12 mouse cellular contexts compared by ENCODE assay signal in genomic region chr9:58274626-58275025, GRCm38 (mm10). TPM values are rescaled to one million over a fixed set of nuclear protein-coding genes. Genes with fewer than 3 reads are reported as not detected.
DNase-seq lines count a peak whose midpoint lies in the region; ATAC-seq and TF ChIP-seq lines count a peak whose summit lies in the region.
"Had no signal": no experiment of that assay in that cellular context is flagged by ENCODE, and none has a peak within 500 bp of the region (broad histone marks: within the 10 kb centered on the region; RNA-seq: fewer than 3 reads in every experiment).

No protein-coding gene starts in this region.

- DNase-seq in heart, adult 2 months: no peak
- DNase-seq in heart, adult 8-10 months (ENCODE audit: low spot score): no peak
- no peak for DNase-seq in limb, embryonic 10.5 days (ENCODE audit: low spot score)
- DNase-seq in embryonic facial prominence, embryonic 10.5 days (ENCODE audit: low spot score): no peak
- no peak for DNase-seq in left cerebral cortex, postnatal 36 days (ENCODE audit: low spot score in 2 of 2)
- no peak for DNase-seq in gastrocnemius, postnatal 4 days (ENCODE audit: low spot score in 2 of 2)
- DNase-seq: cerebellum, adult 11-12 months had no signal

- TF ChIP-seq EP300 in heart, adult 2 months (IDR thresholded peaks at IDR 0.05; ENCODE audit: insufficient read depth, low read depth, low read length): no peak

- ATAC-seq in limb, embryonic 12.5 days (ENCODE audit: insufficient number of reproducible peaks, insufficient read depth, low FRiP score, low TSS enrichment, low read depth): no peak

- H3K9ac ChIP-seq in heart, adult 2 months (ENCODE audit: low read depth, low read length): no peak overlapping the region
- H3K9ac ChIP-seq in limb, embryonic 12.5 days (replicated peaks): no peak overlapping the region

- H3K36me3 ChIP-seq in heart, adult 2 months (ENCODE audit: control insufficient read depth, insufficient read depth, low read length): peaks cover 5% of the 10 kb centered on the region; the same call in 1 of the 2 replicates
- H3K36me3 ChIP-seq in limb, embryonic 12.5 days: no peaks in the 10 kb centered on the region
- H3K36me3 ChIP-seq in limb, embryonic 10.5 days: no peaks in the 10 kb centered on the region
- H3K36me3 ChIP-seq in embryonic facial prominence, embryonic 10.5 days (replicated peaks): no peaks in the 10 kb centered on the region
- no peaks in the 10 kb centered on the region for H3K36me3 ChIP-seq in myocyte (ENCODE audit: control insufficient read depth, insufficient read depth)

- peaks cover 10% of the 10 kb centered on the region for H3K4me1 ChIP-seq in heart, adult 2 months (ENCODE audit: control insufficient read depth, insufficient read depth, low read length)
- peaks cover 17% of the 10 kb centered on the region for H3K4me1 ChIP-seq in limb, embryonic 12.5 days (replicated peaks)
- peaks cover 19% of the 10 kb centered on the region for H3K4me1 ChIP-seq in limb, embryonic 10.5 days
- H3K4me1 ChIP-seq in embryonic facial prominence, embryonic 10.5 days: peaks cover 32% of the 10 kb centered on the region

- TF ChIP-seq POLR2A in heart, adult 2 months (IDR thresholded peaks at IDR 0.05; ENCODE audit: insufficient read depth, low read depth, low read length): no peak
- no peak for TF ChIP-seq POLR2A in myocyte (IDR thresholded peaks at IDR 0.05; ENCODE audit: insufficient read length, low read depth)

- H3K79me2 ChIP-seq in heart, adult 2 months (replicated peaks; ENCODE audit: control insufficient read depth, insufficient read depth, low read length): no peaks in the 10 kb centered on the region
- H3K79me2 ChIP-seq in myocyte (ENCODE audit: control insufficient read depth, insufficient read depth): no peaks in the 10 kb centered on the region

- no peaks in the 10 kb centered on the region for H3K27me3 ChIP-seq in heart, adult 2 months (ENCODE audit: control insufficient read depth, insufficient read depth, low read length)
- H3K27me3 ChIP-seq in limb, embryonic 12.5 days: no peaks in the 10 kb centered on the region
- H3K27me3 ChIP-seq in limb, embryonic 10.5 days (ENCODE audit: low read depth, poor library complexity, severe bottlenecking): no peaks in the 10 kb centered on the region
- no peaks in the 10 kb centered on the region for H3K27me3 ChIP-seq in embryonic facial prominence, embryonic 10.5 days (replicated peaks; ENCODE audit: low read depth, poor library complexity, severe bottlenecking)
- no peaks in the 10 kb centered on the region for H3K27me3 ChIP-seq in myocyte (ENCODE audit: control insufficient read depth, insufficient read depth, insufficient read length)

- WGBS in heart, adult 2 months: 35% methylated on average over 3 of the region's 3 CpGs
- 45% methylated on average over 3 of the region's 3 CpGs for WGBS in limb, embryonic 12.5 days
- 72% methylated on average over 3 of the region's 3 CpGs for WGBS in limb, embryonic 10.5 days
- 56% methylated on average over 3 of the region's 3 CpGs for WGBS in embryonic facial prominence, embryonic 10.5 days

- no peak for TF ChIP-seq CTCF in heart, adult 2 months (IDR thresholded peaks at IDR 0.05)

- H3K4me2 ChIP-seq in limb, embryonic 12.5 days: peak overlapping the region; percentile 28
- H3K4me2 ChIP-seq in myocyte (ENCODE audit: low read depth): peak overlapping the region; percentile 91

- H3ac ChIP-seq in myocyte (ENCODE audit: control insufficient read depth, insufficient read length): no peak overlapping the region

- H3K9me3 ChIP-seq in limb, embryonic 12.5 days: no peaks in the 10 kb centered on the region
- H3K9me3 ChIP-seq in limb, embryonic 10.5 days (replicated peaks): no peaks in the 10 kb centered on the region
- H3K9me3 ChIP-seq in embryonic facial prominence, embryonic 10.5 days: no peaks in the 10 kb centered on the region

- no peak overlapping the region for H3K4me3 ChIP-seq in heart, adult 2 months
- H3K4me3 ChIP-seq in limb, embryonic 12.5 days (replicated peaks): no peak overlapping the region
- no peak overlapping the region for H3K4me3 ChIP-seq in limb, embryonic 10.5 days
- no peak overlapping the region for H3K4me3 ChIP-seq in embryonic facial prominence, embryonic 10.5 days
- H3K4me3 ChIP-seq in myocyte: no peak overlapping the region

- peak overlapping the region; percentile 87 for H3K27ac ChIP-seq in heart, adult 2 months
- peak overlapping the region; percentile 83 for H3K27ac ChIP-seq in limb, embryonic 12.5 days
- H3K27ac ChIP-seq in limb, embryonic 10.5 days: no peak overlapping the region
- 0 out of 2 replicates have a peak overlapping the region, but pooled peaks have one; percentile 2 for H3K27ac ChIP-seq in embryonic facial prominence, embryonic 10.5 days (replicated peaks)

- intact Hi-C loops in heart, adult 2 months (cut with DNase I): no loop called here
- intact Hi-C loops in left cerebral cortex, postnatal 36 days (cut with DNase I): no loop called here

TF ChIP-seq in myocyte, 11 proteins besides CTCF, POLR2A, EP300 and RAD21:
- no peak for TF ChIP-seq MYOG (IDR thresholded peaks at IDR 0.05; ENCODE audit: control insufficient read depth in 1 of 3, insufficient read depth in 1 of 3, insufficient read length in 2 of 3, low read depth in 2 of 3)
- no peak for TF ChIP-seq CEBPB (IDR thresholded peaks at IDR 0.05; ENCODE audit: insufficient read depth, poor library complexity, severe bottlenecking)
- TF ChIP-seq E2F4 (IDR thresholded peaks at IDR 0.05; ENCODE audit: insufficient read depth): no peak
- no peak for TF ChIP-seq MYOD1 (IDR thresholded peaks at IDR 0.05; ENCODE audit: control insufficient read depth in 1 of 3, insufficient read length in 2 of 3, low read depth in 2 of 3)
- TF ChIP-seq TCF12 (IDR thresholded peaks at IDR 0.05; ENCODE audit: insufficient read depth, poor library complexity, severe bottlenecking): no peak
- TF ChIP-seq TCF3 (IDR thresholded peaks at IDR 0.05; ENCODE audit: insufficient read length, low read depth): no peak

RNA-seq across cellular contexts. Expression of gene Stoml1, which starts 21.7 kb away (rescaled TPM):
- total RNA-seq in heart, adult 2 months (2021): 1 to 10 TPM; 9.2 to 9.6 TPM
- 23.4 and 29.4 TPM in 2 replicates for polyA plus RNA-seq in heart, adult 2 months (2012; rRNA removed)
- 10 to 100 TPM in 3 of 4 experiments, 1 to 10 TPM in 1; 9.5 to 13.4 (median 11.7) TPM for total RNA-seq in heart, adult 8-10 months (2022)
- polyA plus RNA-seq in limb, embryonic 12.5 days (2016; fragmentation: Nextera tagmentation; extraction: Ambion mirVana): 33.6 and 35.3 TPM in 2 replicates
- 21.8 and 26.1 TPM in 2 replicates for polyA plus RNA-seq in limb, embryonic 10.5 days (2016; fragmentation: Nextera tagmentation; extraction: Ambion mirVana)
- polyA plus RNA-seq in embryonic facial prominence, embryonic 10.5 days (2016; fragmentation: Nextera tagmentation; extraction: Ambion mirVana): 28.4 and 30.2 TPM in 2 replicates
- 37.9 TPM for polyA plus RNA-seq in myocyte (2012; fragmentation: generic; extraction: Trizol)
- 10 to 100 TPM; 64.6 to 72.4 TPM for total RNA-seq in left cerebral cortex, postnatal 36 days (2021)
- 10 to 100 TPM; 16.1 to 16.6 TPM for total RNA-seq in gastrocnemius, postnatal 4 days (2021)

RNA-seq across cellular contexts. Expression of gene Pml, which starts 25.0 kb away (rescaled TPM):
- 1 to 10 TPM; 7.5 to 8.2 TPM for total RNA-seq in heart, adult 2 months (2021)
- polyA plus RNA-seq in heart, adult 2 months (2012; rRNA removed): 10.4 and 10.5 TPM in 2 replicates
- 1 to 10 TPM; 7.0 to 9.1 (median 8.0) TPM for total RNA-seq in heart, adult 8-10 months (2022)
- 16.1 and 18.4 TPM in 2 replicates for polyA plus RNA-seq in limb, embryonic 12.5 days (2016; fragmentation: Nextera tagmentation; extraction: Ambion mirVana)
- polyA plus RNA-seq in limb, embryonic 10.5 days (2016; fragmentation: Nextera tagmentation; extraction: Ambion mirVana): 20.5 and 21.0 TPM in 2 replicates
- 17.2 and 17.6 TPM in 2 replicates for polyA plus RNA-seq in embryonic facial prominence, embryonic 10.5 days (2016; fragmentation: Nextera tagmentation; extraction: Ambion mirVana)
- polyA plus RNA-seq in myocyte (2012; fragmentation: generic; extraction: Trizol): 15.5 TPM
- total RNA-seq in left cerebral cortex, postnatal 36 days (2021): 10 to 100 TPM; 13.7 to 17.5 TPM
- 10 to 100 TPM; 16.8 to 19.5 TPM for total RNA-seq in gastrocnemius, postnatal 4 days (2021)

RNA-seq across cellular contexts. Expression of gene Loxl1, which starts 38.4 kb away (rescaled TPM):
- total RNA-seq in heart, adult 2 months (2021): 10 to 100 TPM; 22.1 to 28.4 TPM
- 57.5 and 59.7 TPM in 2 replicates for polyA plus RNA-seq in heart, adult 2 months (2012; rRNA removed)
- total RNA-seq in heart, adult 8-10 months (2022): 10 to 100 TPM; 14.3 to 19.3 (median 16.6) TPM
- polyA plus RNA-seq in limb, embryonic 12.5 days (2016; fragmentation: Nextera tagmentation; extraction: Ambion mirVana): 30.1 and 34.7 TPM in 2 replicates
- 6.0 and 12.9 TPM in 2 replicates for polyA plus RNA-seq in limb, embryonic 10.5 days (2016; fragmentation: Nextera tagmentation; extraction: Ambion mirVana)
- polyA plus RNA-seq in embryonic facial prominence, embryonic 10.5 days (2016; fragmentation: Nextera tagmentation; extraction: Ambion mirVana): 7.0 and 11.9 TPM in 2 replicates
- 46.1 TPM for polyA plus RNA-seq in myocyte (2012; fragmentation: generic; extraction: Trizol)
- 1 to 10 TPM; 2.1 to 2.7 TPM for total RNA-seq in left cerebral cortex, postnatal 36 days (2021)
- total RNA-seq in gastrocnemius, postnatal 4 days (2021): 10 to 100 TPM; 95.5 to 95.9 TPM
- total RNA-seq: hematopoietic stem cell, adult 5-6 weeks; megakaryocyte progenitor cell, adult 5-6 weeks; neutrophil, adult 5-6 weeks had no signal
